Mouse (Mus musculus) spleen, adult 18-20 months (tissue): ENCODE data around the gene Gtf2f1.
A peak's percentile ranks its signal among the peaks of the same experiment; 100 is the strongest.

Experiments used
- DNase-seq, 2 experiments: peaks; one replicate each; pipeline ENCODE4 v3.0.0; 2022; ENCODE audit warnings: mixed read lengths in 2 of 2

The Gtf2f1 gene

DNA sequence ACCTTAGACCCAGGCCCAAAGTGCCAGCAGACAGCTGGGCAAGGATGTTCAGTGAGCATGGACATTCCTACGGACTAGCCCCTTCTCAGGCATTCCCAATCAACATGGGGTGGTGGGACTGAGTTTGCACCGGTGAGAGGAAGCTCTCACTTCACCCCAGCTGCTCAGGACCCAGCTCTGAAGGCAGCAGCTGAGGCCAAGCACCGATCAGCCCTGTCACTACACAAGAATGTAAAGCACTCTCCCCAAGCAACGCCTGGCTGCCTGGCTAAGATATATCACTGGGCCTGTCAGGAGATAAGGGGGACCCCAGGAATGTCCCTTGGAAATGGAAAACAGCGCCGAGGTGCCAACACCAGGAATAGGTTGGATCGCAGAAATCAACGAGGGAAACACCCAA lies 9.9 kb downstream of the Gtf2f1 start:
- no peak for DNase-seq

- DNase-seq, result no peak
These were observed 11.0 kb downstream of the Gtf2f1 start, which contains the start of gene Pspn for GRCm38 (mm10) chr17:56999968-57000609. Gene Pspn (minus strand): TSS chr17:57000018.

DNA sequence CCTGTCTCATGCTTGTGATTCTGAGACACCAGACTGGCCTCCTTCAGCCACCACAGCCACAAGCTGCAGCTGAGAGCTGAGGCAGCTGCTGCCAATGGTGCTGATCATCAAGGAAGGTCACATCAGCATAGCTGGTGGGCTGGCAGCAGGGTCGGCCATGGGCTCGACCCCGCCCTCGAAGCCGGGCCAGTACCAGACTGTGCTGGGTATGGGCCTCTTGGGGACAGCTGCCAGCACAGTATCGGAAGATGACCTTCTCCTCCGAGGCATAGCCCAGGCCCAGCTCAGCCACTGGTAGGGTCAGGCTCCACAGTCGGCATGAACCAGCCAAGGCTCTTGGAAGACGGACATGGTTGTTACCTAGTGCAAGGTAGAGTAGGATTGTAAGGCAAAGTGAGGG lies 11.7 kb downstream of the Gtf2f1 start:
- no peak for DNase-seq

GRCm38 (mm10) chr17:56997029-56997667 lies 13.9 kb downstream of the Gtf2f1 start, which contains the start of gene Alkbh7:
Gene Alkbh7 (plus strand): TSS chr17:56997339.
- DNase-seq, result peak; percentile 87 to 94

- no peak for DNase-seq
These were observed 14.6 kb downstream of the Gtf2f1 start for GRCm38 (mm10) chr17:56996506-56996905.

DNA sequence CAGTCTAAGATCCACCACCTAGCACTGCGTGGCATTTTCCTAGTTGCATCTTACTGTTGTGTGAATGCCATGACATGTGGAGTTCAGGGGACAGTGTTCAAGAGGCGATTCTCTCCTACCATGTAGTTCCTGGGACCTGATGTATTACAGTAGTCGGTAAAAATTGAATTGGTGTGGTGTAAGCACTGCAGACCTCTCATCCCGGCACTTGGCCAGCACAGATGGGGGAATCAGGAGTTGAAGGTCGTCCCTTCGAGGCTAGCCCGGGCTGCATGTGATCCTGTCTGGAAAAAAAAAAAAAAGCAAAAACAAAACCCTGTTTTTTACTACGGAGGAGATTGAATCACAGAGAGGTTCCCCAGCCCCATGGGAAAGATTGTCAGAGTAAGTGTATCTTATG lies 16.0 kb downstream of the Gtf2f1 start:
- DNase-seq, result no peak

DNA sequence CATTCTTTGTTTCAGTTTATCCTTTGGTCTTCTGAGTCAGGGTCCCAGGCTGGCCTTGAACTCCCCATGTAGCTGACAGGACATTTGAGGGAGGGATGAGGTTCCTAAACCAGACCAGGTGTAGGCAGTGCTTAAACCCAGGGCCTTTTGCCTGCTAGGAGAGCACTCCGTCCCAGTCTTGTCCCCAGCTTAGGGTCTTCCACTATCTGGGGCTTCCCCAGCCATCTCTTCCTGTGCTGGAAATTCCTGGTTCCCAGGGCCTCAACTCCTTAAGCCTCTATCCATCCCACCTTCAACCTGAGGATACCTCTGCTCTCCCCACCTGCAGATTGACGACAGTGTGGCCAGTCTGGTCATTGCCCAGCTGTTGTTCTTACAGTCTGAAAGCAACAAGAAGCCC lies 20.1 kb downstream of the Gtf2f1 start:
- DNase-seq, result peak in 1 of 2 experiments; percentile 5

DNA sequence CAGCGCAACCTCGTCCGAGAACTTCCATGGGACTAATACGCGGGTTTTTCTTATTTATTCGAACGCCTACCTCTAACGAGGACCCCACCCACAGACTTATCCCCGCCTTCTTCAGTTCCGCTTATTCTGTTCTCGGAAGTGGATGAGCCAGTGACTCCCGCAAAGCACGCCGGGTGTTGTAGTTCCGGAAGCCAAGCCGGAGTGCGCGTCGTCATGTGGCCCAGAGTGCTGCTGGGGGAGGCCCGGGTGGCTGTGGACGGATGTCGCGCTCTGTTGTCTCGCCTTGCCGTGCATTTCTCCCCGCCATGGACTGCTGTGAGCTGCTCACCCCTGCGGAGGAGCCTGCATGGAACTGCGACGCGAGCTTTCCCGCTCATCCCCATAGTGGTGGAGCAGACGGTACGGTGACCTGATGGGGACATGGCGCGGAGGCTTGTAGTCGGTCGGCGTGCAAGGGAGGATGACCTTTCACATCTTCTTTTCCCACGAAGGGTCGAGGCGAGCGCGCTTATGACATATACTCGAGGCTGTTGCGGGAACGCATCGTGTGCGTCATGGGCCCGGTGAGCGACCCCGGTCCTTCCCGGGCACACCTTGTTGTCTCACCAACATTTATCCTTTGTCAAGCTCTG lies 20.9 kb downstream of the Gtf2f1 start, which contains the start of gene Clpp:
TSS of gene Clpp (plus strand) at position 191 of the 632 bp plus-strand sequence.
- DNase-seq, result peak; percentile 91 to 95

- DNase-seq, result no peak
These were observed 21.5 kb downstream of the Gtf2f1 start for GRCm38 (mm10) chr17:56989467-56990114.

GRCm38 (mm10) chr17:56988921-56989430 lies 22.1 kb downstream of the Gtf2f1 start:
- DNase-seq, result no peak

- DNase-seq, result no peak
These were observed 22.6 kb downstream of the Gtf2f1 start for GRCm38 (mm10) chr17:56988441-56988840.

GRCm38 (mm10) chr17:56986105-56986805 lies 24.8 kb downstream of the Gtf2f1 start:
- DNase-seq, result no peak

- DNase-seq, result no peak
These were observed 25.4 kb downstream of the Gtf2f1 start for GRCm38 (mm10) chr17:56985656-56986055.

- DNase-seq, result no peak
These were observed 26.2 kb downstream of the Gtf2f1 start for GRCm38 (mm10) chr17:56984886-56985285.

DNA sequence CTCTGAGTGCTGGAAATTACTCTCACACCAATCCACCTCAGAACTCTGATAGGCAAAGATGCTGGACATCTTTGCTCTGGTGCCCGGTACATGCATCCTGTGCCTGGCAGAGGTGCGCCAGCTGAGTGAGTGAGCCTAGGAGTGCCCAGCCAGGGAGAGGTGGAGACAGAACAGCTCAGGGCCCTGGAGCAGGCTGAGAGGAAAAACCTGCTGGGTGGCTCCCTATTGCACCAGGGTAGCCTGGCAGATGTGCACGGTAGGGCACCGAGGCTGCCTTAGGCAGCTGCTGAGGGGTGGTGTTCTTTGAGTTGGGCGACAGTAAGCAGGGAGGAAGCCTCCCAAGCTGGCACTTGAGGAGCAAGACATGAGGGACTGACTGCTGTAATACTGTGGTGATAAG lies 29.1 kb downstream of the Gtf2f1 start, which contains the start of gene Acer1:
TSS of gene Acer1 (minus strand) at position 114 of the 400 bp plus-strand sequence.
- no peak for DNase-seq

GRCm38 (mm10) chr17:56981049-56981448 lies 30.0 kb downstream of the Gtf2f1 start:
- no peak for DNase-seq

DNA sequence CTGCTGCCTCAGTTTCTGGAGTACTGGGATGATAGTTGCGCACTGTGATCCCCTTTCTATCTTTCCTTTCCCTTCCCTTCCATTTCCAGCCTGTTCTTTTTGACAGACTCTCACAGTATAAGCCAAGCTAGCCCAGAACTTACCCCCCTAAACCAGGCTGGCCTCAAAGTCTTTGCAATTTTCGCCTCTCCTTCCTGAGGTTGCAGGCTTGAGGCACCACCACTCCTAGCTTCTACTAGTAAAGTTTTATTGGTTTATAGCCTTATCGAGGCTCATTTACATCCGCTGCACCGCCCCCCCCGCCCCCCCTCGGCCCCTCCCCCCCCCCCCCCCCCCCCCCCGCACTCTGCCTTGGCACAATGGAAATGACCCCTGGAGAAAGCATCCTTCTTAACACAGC lies 31.6 kb downstream of the Gtf2f1 start:
- DNase-seq, result no peak

DNA sequence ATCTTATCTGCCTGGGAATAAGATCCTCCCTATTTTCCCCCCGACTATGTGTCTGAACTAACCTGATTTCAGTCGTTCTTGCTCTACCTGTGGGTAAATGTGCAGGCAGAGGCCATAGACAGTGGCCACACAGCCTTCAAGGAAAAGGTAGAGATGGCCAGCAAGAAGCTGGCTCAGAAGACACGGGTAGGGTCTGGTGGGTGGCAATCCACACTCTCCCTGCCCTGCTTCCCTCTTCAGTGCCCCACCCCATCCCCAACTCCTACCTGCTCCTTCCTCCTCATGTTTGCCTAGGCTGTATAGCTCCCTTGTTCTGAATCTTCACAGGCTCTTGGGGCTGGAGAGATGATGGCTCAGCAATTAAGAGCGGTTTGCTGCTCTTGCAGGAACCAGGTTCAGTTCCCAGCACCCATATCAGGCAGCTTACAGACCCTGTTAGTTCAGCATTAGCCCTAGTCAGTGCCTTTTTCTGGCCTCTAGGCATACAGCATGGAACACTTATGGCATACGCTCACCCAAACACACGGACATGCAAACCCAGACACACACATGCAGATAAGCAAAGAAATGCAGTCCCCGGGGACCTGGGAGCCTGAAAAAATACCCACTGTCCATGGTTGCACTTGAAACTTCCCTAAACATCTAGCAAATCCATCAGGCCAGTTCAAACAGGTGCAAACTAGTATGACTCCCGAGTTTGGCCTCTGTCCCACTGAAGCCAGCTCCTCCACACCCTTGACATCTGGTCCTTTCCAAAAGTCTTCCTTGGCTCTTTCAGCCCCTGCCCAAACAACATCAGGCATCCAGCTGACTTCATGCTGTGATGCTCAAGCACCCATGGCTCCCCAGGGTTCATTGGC lies 34.3 kb downstream of the Gtf2f1 start:
- DNase-seq, result no peak

DNA sequence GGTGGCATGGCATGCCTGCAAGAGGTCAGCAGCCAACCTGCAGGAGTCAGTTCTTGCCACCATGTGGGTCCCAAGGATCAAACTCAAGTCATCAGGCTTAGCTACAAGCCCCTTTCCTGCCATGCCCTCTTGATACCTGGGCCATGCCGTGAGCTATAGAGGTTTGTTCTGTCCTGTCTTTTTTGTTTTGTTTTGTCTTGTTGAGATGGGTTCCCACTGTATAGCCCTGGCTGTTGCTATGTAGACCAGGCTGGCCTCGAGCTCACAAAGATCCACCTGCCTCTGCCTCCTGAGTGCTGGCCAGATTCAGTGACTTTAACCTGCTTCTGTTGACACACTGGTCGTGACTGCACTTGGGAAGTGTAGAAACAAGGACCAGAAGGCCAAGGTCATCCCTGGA lies 35.7 kb downstream of the Gtf2f1 start:
- DNase-seq, result no peak

GRCm38 (mm10) chr17:56974708-56975240 lies 36.3 kb downstream of the Gtf2f1 start:
- DNase-seq, result no peak
